Mouse (Mus musculus) MEL (cell line): ENCODE results near the gene Arhgap30. TPM values are rescaled to one million over a fixed set of nuclear protein-coding genes. Genes with fewer than 3 reads are reported as not detected.

Experiments
- DNase-seq: peaks from one replicate; pipeline ENCODE4 v3.0.0; 2011; ENCODE audit warnings: low read depth, low spot score
- H3K27ac ChIP-seq: 2 replicates; pipeline ENCODE4 v1.5.1; 2012; ENCODE audit warnings: low read depth, mild to moderate bottlenecking, control low read depth, low read length, moderate library complexity; ENCODE audit not compliant: control insufficient read depth
- H3K27me3 ChIP-seq, 2 experiments: fragments of 150-350 bp in 1 of 2; sonication (generic) in 1 of 2; 2 replicates each; pipeline ENCODE4 v1.6.1; 2012; ENCODE audit warnings: low read length in 2 of 2, mild to moderate bottlenecking in 2 of 2, improper control_type of control experiment in 1 of 2, moderate library complexity in 1 of 2; ENCODE audit not compliant: insufficient read depth in 2 of 2, control insufficient read depth in 1 of 2
- H3K36me3 ChIP-seq, 2 experiments: 2 replicates each; pipeline ENCODE4 v1.6.1; 2012 to 2014; ENCODE audit warnings: low read length in 2 of 2, improper control_type of control experiment in 1 of 2, inconsistent platforms in 1 of 2, mild to moderate bottlenecking in 1 of 2; ENCODE audit not compliant: insufficient read depth in 2 of 2, control insufficient read depth in 1 of 2
- H3K4me1 ChIP-seq, 2 experiments: fragments of 150-350 bp in 1 of 2; sonication (generic) in 1 of 2; 2 replicates each; pipeline ENCODE4 v1.6.1; 2012; ENCODE audit warnings: low read length in 2 of 2, improper control_type of control experiment in 1 of 2, mild to moderate bottlenecking in 1 of 2; ENCODE audit not compliant: insufficient read depth in 2 of 2, control insufficient read depth in 1 of 2
- H3K4me3 ChIP-seq, 2 experiments: fragments of 150-350 bp in 1 of 2; sonication (generic) in 1 of 2; 2 replicates each; pipeline ENCODE4 v1.5.1; 2012; ENCODE audit warnings: low read depth in 2 of 2, low read length in 2 of 2, mild to moderate bottlenecking in 2 of 2, moderate library complexity in 2 of 2, control low read depth in 1 of 2, improper control_type of control experiment in 1 of 2; ENCODE audit not compliant: control insufficient read depth in 1 of 2, insufficient read depth in 1 of 2
- H3K79me2 ChIP-seq: 2 replicates; pipeline ENCODE4 v1.6.1; 2012; ENCODE audit warnings: mild to moderate bottlenecking, low read length, moderate library complexity; ENCODE audit not compliant: control insufficient read depth, poor library complexity, insufficient read depth
- H3K9ac ChIP-seq: 2 replicates; pipeline ENCODE4 v1.6.1; 2012; ENCODE audit warnings: low read depth, mild to moderate bottlenecking, control low read depth, low read length, moderate library complexity; ENCODE audit not compliant: control insufficient read depth, poor library complexity, severe bottlenecking
- H3K9me3 ChIP-seq: fragments of 150-350 bp; sonication (generic); replicated peaks from 2 replicates; pipeline ENCODE4 v1.6.1; 2012; ENCODE audit warnings: mild to moderate bottlenecking, low read length, improper control_type of control experiment, moderate library complexity; ENCODE audit not compliant: insufficient read depth
- BHLHE40 ChIP-seq: IDR thresholded peaks from 2 replicates; pipeline ENCODE4 v1.6.1; 2012; ENCODE audit warnings: low read depth, mild to moderate bottlenecking, inconsistent platforms, low read length, improper control_type of control experiment, borderline replicate concordance
- CHD1 ChIP-seq: IDR thresholded peaks from 2 replicates; pipeline ENCODE4 v1.6.1; 2012; ENCODE audit warnings: low read depth, mild to moderate bottlenecking, inconsistent platforms, low read length, improper control_type of control experiment
- ELF1 ChIP-seq: IDR thresholded peaks from 2 replicates; pipeline ENCODE4 v1.6.1; 2014; ENCODE audit warnings: low read depth, mild to moderate bottlenecking, inconsistent platforms, low read length, improper control_type of control experiment, moderate library complexity
- ETS1 ChIP-seq: IDR thresholded peaks from 2 replicates; pipeline ENCODE4 v1.6.1; 2012; ENCODE audit warnings: low read depth, mild to moderate bottlenecking, inconsistent platforms, low read length, improper control_type of control experiment, moderate library complexity
- GABPA ChIP-seq: IDR thresholded peaks from 2 replicates; pipeline ENCODE4 v1.6.1; 2012; ENCODE audit warnings: low read depth, mild to moderate bottlenecking, inconsistent platforms, low read length, improper control_type of control experiment, moderate library complexity
- GATA1 ChIP-seq: IDR thresholded peaks from 2 replicates; pipeline ENCODE4 v1.6.1; 2011; ENCODE audit warnings: low read depth, low read length, improper control_type of control experiment
- HCFC1 ChIP-seq: IDR thresholded peaks from 2 replicates; pipeline ENCODE4 v1.6.1; 2012; ENCODE audit warnings: low read depth, mild to moderate bottlenecking, inconsistent platforms, low read length, improper control_type of control experiment, moderate library complexity
- JUND ChIP-seq: IDR thresholded peaks from 2 replicates; pipeline ENCODE4 v1.6.1; 2011; ENCODE audit warnings: low read depth, mild to moderate bottlenecking, improper control_type of control experiment, low read length
- MAX ChIP-seq: IDR thresholded peaks from 2 replicates; pipeline ENCODE4 v1.6.1; 2011; ENCODE audit warnings: low read length, improper control_type of control experiment
- MAZ ChIP-seq: IDR thresholded peaks from 2 replicates; pipeline ENCODE4 v1.6.1; 2012; ENCODE audit warnings: low read depth, mild to moderate bottlenecking, inconsistent platforms, low read length, improper control_type of control experiment
- MXI1 ChIP-seq: IDR thresholded peaks from 2 replicates; pipeline ENCODE4 v1.6.1; 2011; ENCODE audit warnings: mild to moderate bottlenecking, low read depth, low read length, improper control_type of control experiment
- NELFE ChIP-seq: IDR thresholded peaks from 2 replicates; pipeline ENCODE4 v1.6.1; 2011; ENCODE audit warnings: low read depth, low read length, improper control_type of control experiment
- POLR2AphosphoS2 ChIP-seq: IDR thresholded peaks from 2 replicates; pipeline ENCODE4 v1.6.1; 2011; ENCODE audit warnings: low read length, improper control_type of control experiment
- POLR2AphosphoS5 ChIP-seq: IDR thresholded peaks from 2 replicates; pipeline ENCODE4 v1.6.1; 2012; ENCODE audit warnings: low read depth, borderline replicate concordance, mild to moderate bottlenecking, inconsistent platforms, low read length, moderate library complexity, mixed read lengths
- RAD21 ChIP-seq: IDR thresholded peaks from 2 replicates; pipeline ENCODE4 v1.6.1; 2011; ENCODE audit warnings: mild to moderate bottlenecking, low read depth, low read length, improper control_type of control experiment
- SIN3A ChIP-seq: IDR thresholded peaks from 2 replicates; pipeline ENCODE4 v1.6.1; 2012; ENCODE audit warnings: low read length, improper control_type of control experiment, inconsistent platforms
- SMC3 ChIP-seq: IDR thresholded peaks from 2 replicates; pipeline ENCODE4 v1.6.1; 2011; ENCODE audit warnings: low read depth, low read length, improper control_type of control experiment
- TCF12 ChIP-seq: IDR thresholded peaks from 2 replicates; pipeline ENCODE4 v1.6.1; 2014; ENCODE audit warnings: low read depth, mild to moderate bottlenecking, inconsistent platforms, low read length, improper control_type of control experiment, moderate library complexity
- USF1 ChIP-seq: IDR thresholded peaks from 2 replicates; pipeline ENCODE4 v1.6.1; 2014; ENCODE audit warnings: low read depth, mild to moderate bottlenecking, inconsistent platforms, low read length, improper control_type of control experiment, moderate library complexity
- USF2 ChIP-seq, 2 experiments: IDR thresholded peaks; 2 replicates each; pipeline ENCODE4 v1.6.1; 2011 to 2012; ENCODE audit warnings: improper control_type of control experiment in 2 of 2, low read length in 2 of 2, borderline replicate concordance in 1 of 2, inconsistent platforms in 1 of 2, low read depth in 1 of 2, mild to moderate bottlenecking in 1 of 2; ENCODE audit not compliant: insufficient read depth in 1 of 2
- ZMIZ1 ChIP-seq: IDR thresholded peaks from 2 replicates; pipeline ENCODE4 v1.6.1; 2012; ENCODE audit warnings: low read depth, mild to moderate bottlenecking, inconsistent platforms, low read length, improper control_type of control experiment, moderate library complexity
- ZNF384 ChIP-seq: IDR thresholded peaks from 2 replicates; pipeline ENCODE4 v1.6.1; 2012; ENCODE audit warnings: low read depth, mild to moderate bottlenecking, inconsistent platforms, low read length, improper control_type of control experiment
- polyA plus RNA-seq, 2 experiments: library from polyadenylated mRNA; stranded (reverse) in 1 of 2; unstranded in 1 of 2; fragments of >175 nt in 1 of 2; fragments of >200 nt in 1 of 2; gene quantifications; 2 replicates each; pipeline versions ENCODE4 v1.2.1 to v1.2.4; 2012; ENCODE audit warnings: low replicate concordance in 2 of 2, low read depth in 1 of 2; ENCODE audit not compliant: insufficient read length in 2 of 2, insufficient read depth in 1 of 2, missing spikeins in 1 of 2
- total RNA-seq: library from RNA; depleted of rRNA; stranded (reverse); fragments of 300-350 nt; gene quantifications from 2 replicates; pipeline ENCODE4 v1.2.3, GENCODE M21; 2012

Gene Arhgap30
- total and polyA plus RNA-seq, 3 experiments: 31.0 to 41.2 TPM; not detected in 1

DNA sequence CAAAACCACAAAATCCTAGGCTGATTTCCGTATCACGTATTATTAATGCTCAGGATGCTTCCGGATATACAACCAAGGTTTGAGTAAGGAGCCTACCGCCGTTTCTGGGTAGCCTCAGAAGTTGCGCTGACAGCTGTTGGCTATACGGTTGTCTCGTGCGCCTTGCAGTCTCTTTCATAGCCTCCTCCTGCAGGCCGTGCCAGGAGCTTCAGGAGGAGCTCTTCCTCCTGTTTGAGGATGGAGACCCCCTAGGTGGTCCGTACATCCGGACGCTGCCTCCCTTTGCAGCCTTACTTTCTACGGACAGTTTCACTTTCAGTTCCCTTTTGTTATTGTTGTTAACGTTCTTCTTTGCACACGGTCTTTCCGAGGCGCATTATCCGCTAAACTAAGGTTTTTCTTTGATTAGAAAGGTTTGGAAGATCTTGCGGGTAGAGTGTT is 23.3 kb downstream of the Arhgap30 start:
- peak; percentile 73 for TF ChIP-seq MXI1
- no peak for TF ChIP-seq RAD21
- TF ChIP-seq MAX: peak; percentile 52; the same call in 1 of the 2 replicates
- TF ChIP-seq GATA1: no peak
- TF ChIP-seq JUND: no peak
- TF ChIP-seq ELF1: 0 out of 2 replicates have a peak, but pooled peaks have one; percentile 21
- TF ChIP-seq ZMIZ1: no peak
- no peak for TF ChIP-seq USF2 (IDR thresholded peaks at IDR 0.05; ENCODE audit: borderline replicate concordance in 1 of 2, insufficient read depth in 1 of 2, low read depth in 1 of 2, low read length in 2 of 2)
- no peak for TF ChIP-seq SMC3
- TF ChIP-seq HCFC1: peak; percentile 34; the same call in 1 of the 2 replicates
- peak; percentile 8; the same call in 1 of the 2 replicates for TF ChIP-seq ETS1
- TF ChIP-seq POLR2AphosphoS5: no peak
- TF ChIP-seq POLR2AphosphoS2: no peak
- no peak for TF ChIP-seq MAZ
- peak; percentile 17; the same call in 1 of the 2 replicates for TF ChIP-seq BHLHE40
- TF ChIP-seq GABPA: no peak
- TF ChIP-seq SIN3A: peak; percentile 24; the same call in 1 of the 2 replicates
- TF ChIP-seq NELFE: no peak
- no peak; the same call in 1 of the 2 replicates for TF ChIP-seq CHD1
- no peak for TF ChIP-seq TCF12
- TF ChIP-seq USF1: no peak
- no peak for TF ChIP-seq ZNF384
- Histone ChIP-seq H3K27me3 (no peaks in the 10 kb centered on the region), H3K4me3 (peak overlapping the region; percentile 66 to 95), H3K79me2 (peaks cover 30% of the 10 kb centered on the region), H3K27ac (peak overlapping the region; percentile 72), H3K9me3 (no peaks in the 10 kb centered on the region), H3K36me3 (peaks cover 0 to 12% of the 10 kb centered on the region in 2 experiments; a peak in 3 of 4 replicates), H3K9ac (peak overlapping the region; percentile 90), H3K4me1 (0 out of 4 replicates have a peak, but pooled peaks cover 0 to 6% of the 10 kb centered on the region in 2 experiments)
- peak; percentile 75 for DNase-seq
